Mouse (Mus musculus) spleen, postnatal 14 days (tissue): Measurements from ENCODE around the gene Cers1.

Experiments
- DNase-seq, 2 experiments: peaks; one replicate each; pipeline ENCODE4 v3.0.0; 2021 to 2022; ENCODE audit warnings: low spot score in 2 of 2

Gene Cers1

DNA sequence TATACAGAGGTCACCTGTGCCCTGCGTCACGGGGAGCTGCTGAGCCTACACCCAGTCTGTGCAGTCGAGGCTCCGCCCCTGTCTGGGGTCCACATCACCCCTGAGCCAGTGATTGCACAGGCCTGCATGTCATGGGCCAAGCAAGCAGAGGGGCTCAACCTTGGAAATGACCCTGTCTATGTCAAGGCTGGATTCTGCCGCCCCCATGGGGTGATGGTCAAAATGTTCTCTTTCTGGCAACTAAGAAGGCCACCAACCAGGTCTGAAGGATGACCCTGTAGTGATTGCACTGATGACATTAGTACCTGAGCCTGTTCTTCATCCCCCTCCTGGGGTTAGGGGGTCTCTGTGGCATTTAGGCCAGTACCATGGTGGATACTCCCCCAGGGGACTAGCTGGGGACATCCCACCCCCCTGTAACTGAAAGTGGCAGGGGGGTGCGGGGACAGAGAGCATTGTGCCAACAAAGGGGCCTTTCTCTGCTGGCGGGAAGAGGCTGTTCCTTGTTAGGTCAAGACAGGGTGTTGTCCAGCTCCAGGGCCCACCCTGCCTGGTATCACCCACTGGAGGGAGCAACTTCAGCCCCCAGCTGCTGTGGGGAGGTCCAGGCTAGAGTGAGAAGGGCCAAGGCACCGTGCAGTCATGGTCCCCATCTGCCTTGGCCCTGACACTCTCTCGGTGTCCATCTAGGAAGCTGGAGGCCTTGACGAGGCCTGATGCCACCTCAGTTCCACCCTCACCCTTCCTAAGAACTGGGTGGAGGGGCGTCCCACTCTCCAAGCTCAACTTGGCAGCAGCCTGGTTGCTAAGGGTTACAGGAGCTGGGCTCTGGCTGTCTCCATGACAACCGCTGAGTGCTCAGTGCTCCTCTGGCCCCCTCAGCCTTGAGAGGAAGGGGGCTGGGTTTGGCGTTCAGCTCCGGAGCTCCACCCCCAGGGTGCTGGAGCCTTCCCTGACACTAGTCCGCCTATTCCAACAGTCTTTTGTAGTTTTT is 1.2 kb downstream of the Cers1 start:
- no peak for DNase-seq

DNA sequence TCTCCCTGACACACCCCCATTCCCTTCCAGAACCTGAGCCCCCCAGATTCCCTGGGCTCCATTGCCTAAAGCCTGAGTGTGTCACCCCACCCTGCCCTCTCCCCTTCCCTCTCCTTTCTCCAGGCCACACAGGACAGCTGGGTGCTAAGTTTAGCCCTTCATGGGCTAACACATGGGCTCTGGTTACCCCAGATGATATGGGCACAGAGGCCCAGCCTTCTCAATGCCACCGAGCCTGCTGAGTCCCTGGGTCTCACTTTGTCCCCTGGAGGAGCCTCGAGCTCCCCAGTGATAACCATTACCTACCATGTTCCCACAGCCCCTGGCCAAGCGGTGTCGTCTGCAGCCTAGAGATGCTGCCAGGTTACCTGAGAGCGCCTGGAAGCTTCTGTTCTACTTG is 2.3 kb downstream of the Cers1 start:
- DNase-seq = no peak

DNA sequence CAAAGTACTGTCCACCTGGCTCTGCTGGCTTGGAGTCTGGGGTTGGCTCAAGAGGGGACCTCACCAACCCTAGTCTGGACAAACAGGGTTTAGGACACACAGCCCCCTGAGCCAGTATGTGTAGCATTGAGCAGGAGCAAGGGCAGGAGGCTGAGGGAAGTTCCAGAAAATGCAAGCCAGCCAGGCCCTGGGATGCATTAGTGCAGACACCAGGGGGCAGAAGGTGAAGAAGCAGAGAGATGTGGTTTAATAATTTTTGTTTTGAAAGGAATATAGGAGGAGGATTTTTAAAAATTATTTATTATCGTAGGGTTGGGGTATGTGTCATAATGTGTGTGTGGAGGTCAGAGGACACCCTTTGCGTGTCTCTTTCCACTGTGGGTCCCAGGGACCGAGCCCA is 8.1 kb downstream of the Cers1 start:
- no peak for DNase-seq

DNA sequence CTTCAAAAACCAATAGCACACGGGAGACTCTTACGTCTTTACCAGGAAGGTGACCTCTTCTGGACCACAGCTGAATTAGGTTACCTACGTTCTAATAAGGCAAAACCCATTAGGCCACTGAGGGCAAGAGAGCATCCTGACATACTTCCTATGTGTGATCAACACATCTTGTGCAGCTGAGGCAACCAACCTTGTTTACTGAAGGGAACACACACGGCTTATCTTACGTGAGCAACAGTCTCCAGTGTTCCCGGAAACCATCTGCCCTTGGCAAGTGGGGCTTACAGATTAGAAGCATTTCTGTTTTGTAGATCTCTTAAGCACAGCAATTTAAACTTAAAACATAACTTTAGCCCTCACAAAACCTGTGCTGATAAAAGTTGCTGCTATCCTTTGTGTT is 11.9 kb downstream of the Cers1 start:
- no peak for DNase-seq

DNA sequence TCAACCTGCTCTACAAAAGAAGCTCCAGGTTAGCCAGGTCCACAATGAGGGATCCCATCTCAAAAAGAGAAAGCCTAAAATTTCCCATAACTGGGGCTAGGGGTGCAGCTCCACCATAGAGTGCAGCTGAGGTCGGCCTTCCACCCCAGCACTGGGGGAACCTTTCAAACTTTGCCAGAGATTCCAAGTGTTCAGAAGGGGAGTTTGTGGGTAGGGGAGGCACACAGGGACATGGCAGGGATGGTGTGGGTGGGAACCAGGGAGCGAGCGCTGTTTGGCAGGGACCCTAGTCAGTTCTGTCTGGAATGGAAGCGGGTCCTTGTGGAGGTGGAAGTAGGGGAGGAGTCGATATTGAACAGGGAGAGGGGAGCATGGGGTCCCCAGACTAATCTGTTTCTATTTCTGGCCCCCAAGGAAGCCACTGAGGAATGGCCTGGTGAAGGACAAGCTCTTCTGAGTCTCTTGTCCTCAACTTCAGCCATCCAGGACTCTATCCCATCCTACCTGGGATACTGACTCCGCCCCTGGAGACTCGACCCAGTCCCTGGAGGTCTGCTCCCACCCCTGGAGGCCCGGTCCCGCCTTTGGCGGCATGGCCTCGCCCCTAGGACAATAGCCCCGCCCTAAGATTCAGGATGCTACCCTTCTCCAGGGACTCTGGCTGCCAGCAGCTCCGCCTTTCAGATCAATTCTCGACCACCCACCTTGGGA is 13.7 kb downstream of the Cers1 start, which contains the start of gene Gdf1:
Gene Gdf1, plus strand, starts transcription at position 694 of the 711 bp plus-strand sequence.
- DNase-seq = no peak

DNA sequence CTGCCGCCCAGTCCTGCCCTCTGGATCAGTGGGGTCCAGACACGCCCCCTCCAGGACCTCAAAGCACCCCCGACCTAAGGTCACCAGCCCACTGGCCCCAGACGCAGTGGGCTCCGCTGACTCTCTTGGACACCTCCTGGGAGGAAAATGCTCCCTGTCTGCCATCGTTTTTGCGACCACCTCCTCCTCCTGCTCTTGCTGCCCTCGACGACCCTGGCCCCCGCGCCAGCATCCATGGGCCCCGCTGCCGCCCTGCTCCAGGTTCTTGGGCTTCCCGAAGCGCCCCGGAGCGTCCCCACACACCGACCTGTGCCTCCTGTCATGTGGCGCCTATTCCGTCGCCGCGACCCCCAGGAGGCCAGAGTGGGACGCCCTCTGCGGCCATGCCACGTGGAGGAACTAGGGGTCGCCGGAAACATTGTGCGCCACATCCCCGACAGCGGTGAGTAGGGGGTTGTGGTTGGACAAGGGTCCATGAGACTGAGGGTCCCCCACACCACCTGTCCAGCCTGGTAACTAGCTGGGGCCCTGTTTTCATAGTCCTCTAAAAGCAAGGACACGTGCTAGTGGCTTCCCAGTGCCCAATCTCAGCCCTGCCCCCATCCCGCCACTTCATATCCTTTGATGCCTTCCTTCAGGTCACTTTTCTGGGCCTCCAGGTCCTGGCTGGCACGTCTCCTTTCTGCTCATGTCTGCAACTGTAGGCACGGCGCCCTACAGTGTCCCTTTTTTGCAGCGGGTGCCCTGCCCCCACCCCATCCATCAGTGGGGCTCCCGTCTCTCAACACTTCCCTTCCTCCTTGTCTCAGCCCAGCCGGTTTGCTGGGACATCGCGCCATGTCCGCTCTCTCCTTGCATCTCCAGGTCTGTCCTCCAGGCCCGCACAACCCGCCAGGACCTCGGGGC is 14.5 kb downstream of the Cers1 start:
- no peak for DNase-seq

DNA sequence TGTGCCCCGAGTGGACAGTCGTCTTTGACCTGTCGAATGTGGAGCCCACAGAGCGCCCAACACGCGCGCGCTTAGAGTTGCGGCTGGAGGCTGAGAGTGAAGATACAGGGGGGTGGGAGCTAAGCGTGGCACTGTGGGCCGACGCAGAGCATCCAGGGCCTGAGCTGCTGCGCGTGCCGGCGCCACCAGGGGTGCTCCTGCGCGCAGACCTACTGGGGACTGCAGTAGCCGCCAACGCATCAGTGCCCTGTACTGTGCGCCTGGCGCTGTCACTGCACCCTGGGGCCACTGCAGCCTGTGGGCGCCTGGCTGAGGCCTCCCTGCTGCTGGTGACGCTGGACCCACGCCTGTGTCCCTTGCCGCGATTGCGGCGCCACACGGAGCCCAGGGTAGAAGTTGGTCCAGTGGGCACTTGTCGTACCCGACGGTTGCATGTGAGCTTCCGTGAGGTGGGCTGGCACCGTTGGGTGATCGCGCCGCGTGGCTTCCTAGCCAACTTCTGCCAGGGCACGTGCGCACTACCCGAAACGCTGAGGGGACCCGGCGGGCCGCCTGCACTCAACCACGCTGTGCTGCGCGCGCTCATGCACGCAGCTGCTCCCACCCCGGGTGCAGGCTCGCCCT is 15.3 kb downstream of the Cers1 start:
- no peak for DNase-seq

DNA sequence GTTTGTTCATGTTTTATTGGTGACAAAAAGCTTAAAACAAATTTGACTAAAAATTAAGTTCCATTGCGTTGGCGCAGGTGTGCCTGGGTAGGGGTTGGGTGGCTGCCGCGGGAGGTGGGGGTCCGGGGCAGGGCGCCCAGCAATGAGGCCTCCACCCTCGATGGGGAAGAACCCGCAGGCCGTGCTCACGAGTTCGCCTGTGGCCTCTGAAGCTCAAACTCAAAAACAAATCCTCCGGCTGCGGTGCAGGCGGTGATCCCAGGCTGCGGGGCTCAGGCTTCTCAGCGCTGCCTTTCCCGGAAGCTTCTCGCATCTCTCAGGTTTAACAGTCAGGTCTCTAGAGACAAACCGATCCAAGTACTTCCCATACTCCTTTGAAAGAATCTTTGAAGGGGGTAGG is 16.0 kb downstream of the Cers1 start:
- DNase-seq = no peak

DNA sequence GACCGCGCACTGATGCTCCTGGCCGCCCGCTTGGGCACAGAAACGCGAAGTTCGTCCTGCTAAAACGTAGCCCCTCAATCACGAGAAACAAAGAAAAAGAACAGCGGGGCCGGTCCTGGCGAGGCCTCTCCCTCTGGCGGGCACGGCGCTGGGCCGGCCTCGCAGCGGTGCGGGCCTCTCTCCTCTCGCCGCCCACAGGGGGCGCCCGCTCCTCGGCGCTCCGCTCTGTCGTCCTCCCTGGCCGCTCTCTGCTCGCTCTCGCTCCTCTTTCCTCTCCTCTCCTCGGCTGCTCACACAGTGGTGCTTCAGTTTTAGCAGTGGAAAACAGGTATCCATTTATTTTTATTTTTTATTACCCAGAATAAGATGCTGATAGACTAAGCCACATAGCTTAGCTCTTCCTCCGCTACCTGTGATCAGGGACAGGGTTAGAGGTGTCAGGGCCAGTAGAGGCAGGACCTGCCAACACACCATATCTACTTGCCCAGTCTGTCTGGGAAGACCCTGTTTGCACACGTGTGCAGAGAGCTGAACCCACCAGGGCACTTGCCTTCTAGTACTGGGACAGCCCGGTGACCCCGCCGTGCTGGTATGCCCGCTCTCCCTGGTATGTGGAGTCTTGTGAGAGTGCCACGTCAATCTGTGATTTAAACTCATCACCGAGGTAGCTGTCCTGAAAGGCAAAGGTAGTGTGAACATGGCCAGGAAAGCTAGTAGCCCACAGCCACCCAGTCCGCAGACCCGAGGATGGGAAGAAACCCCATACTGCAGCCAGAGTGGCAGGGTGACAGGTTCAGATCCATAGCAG is 16.7 kb downstream of the Cers1 start:
- no peak for DNase-seq

DNA sequence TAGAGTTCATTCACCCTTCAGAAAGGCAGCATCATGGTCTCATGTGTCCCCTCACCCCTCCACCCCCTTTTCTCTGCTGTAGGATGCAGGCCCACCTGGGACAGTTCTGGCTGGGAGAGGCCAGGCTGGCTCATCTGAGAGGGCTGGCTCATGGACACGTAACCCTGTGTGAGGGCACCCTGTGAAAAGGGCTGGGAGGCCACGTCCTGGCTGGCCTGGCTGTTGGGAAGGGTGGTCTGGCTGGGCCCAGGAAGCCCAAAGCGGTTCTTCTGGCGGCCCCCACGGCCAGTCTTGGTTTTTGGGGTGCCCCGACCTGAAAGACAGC is 17.3 kb downstream of the Cers1 start:
- no peak for DNase-seq

DNA sequence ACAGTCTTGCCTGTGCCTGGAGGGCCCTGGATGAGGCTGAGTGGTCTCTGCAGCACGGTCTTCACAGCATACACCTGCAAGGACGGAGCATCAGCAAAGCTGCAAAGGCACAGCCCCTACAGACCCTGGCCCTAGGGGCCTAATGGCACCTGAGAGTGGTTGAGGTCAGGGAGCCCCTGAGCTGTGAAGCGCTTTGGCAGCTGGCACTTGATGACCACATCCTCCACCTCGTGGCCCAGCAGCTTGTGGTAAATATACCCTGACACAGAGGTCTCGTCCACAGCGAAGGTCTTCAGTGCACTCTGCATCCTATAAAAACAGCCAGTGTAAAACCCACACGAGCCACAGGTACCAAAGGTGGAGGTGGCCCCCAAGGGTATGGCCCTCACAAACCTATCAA is 23.4 kb downstream of the Cers1 start:
- DNase-seq = no peak

DNA sequence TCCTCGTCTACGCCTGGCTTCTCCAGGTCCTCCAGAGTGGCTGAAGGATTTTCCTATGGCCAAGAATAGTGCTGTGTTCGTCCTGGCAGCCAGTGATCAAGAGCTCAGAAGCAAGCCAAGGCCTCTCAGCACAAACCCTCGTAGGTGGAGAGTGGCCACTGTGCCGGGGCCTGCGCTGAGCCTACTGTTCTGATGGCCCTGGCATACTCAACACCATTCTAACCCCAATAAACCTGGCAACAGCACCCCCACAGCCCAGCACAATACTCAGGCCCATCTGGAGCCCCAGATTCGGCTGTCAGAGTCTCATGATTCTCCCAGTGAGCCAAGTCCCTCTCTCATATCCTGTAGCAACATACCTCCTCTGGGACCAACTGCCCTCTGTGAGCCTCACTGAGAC is 25.1 kb downstream of the Cers1 start:
- no peak for DNase-seq

DNA sequence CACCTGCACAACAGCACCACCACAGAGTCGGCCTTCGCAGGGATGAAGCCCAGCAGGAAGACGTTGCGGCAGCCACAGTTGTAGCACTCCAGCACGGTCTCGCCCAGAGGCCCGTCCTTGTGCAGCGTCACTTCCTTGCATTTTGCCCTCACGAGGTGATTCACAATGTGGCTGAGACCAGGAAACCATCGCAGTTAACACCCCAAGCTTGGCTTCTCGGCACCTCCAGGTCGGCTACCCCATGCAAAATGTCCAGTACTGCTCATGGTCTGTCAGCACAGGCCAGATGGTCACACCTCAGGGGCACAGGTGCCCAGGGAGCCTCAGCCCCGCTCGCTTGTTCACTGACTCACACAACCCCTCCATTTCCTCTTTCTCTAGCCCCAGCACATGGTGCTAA is 26.4 kb downstream of the Cers1 start:
- no peak for DNase-seq

DNA sequence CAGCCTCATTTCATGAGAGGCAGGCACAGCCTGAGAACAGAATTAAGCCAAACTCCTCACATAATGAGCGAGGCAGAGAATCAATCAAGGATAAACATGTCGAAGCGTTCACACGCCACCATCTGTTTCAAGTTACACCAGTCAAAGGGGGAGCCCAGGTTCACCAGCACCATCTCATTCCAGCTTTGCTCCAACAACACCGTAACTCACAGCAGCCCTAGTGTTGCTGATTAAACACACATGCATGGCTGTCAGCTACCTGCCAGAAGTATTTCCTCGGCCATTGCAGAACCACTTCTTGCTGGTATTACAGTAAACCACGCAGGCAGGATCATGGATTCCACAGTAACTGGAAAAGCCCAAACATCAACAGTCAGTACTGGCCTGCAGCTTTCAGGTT is 27.5 kb downstream of the Cers1 start:
- no peak for DNase-seq

DNA sequence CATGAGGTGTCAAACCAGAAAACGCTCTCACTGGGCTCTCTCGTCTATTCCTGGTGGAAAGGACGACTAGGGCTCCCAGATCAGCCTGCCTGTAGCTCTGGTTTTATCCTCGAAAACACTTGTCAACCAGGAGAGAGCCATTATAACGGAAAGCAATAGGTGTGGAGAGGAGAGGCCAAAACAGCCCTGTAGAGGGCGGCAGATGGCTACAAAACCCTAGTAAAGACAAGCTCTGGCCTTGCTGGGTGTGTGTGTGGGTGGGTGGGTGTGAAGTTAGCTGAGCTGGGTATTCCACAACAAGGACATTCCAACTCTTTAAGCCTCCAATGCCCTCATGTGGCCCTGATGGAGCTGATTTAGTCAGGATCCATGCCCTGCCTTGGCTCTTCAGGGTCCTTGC is 28.1 kb downstream of the Cers1 start:
- peak in 1 of 2 experiments; percentile 34 for DNase-seq

DNA sequence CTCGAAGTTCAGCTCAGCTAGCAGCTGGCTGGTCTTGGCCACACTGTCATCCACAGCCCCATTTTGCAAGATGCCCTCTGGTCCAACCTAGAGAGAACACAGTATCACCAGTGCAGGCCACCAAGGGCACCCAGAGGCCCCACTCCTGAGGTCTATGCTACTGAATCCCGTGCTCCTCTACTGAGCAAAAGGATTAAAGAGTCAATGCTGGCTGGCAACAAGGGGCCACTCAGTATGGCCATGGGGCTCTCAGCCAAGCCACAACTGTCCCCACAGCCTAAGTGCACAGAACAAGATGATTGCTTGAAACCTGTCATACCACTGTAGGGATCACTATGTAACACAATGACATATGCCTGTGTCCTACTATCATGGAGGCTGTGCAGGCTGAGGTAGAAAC is 28.7 kb downstream of the Cers1 start:
- DNase-seq = no peak

DNA sequence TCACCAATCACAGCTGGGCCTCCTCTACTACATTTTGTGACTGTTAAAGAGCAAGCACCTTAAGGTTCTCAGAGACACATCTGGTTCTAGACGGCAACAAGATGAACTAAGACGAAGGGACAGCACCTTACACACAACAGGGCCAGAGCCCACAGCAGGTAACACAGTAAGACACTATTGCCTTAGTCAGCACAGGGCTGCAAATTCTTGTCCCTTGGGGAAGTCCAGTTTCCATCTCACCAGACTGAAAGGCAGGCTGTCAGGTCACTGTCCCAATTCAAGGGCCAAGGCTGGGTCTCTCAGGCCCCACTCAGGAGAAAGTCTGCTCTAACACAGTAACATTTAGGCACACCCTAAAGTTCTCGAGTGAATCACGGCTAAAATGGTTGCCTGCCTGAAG is 31.9 kb downstream of the Cers1 start:
- DNase-seq = no peak

DNA sequence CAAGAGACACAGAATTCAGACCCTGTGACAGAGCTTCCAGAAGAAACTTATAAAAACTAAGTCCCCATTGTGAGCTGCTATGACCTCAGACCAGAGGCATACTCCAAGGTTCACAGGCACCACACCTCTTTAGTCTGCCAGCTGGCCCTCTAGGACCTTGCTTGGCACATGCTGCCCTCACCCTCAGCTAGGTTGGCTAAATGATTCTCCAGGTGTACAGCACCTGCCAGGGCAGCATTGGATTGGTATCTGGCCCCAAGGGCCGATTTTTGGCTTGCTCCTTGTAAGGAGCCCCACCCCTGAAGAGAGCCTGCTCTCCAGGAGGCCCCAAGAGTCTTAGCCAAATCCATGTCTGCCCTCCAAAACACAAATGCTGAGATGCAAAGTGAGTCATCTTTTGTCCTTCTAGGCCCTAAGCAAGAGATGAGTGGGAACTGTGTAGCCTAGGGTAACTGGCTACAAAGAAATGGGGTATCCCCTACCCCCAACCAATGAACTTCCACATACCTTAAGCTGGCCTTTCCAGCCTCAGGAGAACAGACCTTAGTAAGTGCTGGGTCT is 32.4 kb downstream of the Cers1 start:
- DNase-seq = no peak

DNA sequence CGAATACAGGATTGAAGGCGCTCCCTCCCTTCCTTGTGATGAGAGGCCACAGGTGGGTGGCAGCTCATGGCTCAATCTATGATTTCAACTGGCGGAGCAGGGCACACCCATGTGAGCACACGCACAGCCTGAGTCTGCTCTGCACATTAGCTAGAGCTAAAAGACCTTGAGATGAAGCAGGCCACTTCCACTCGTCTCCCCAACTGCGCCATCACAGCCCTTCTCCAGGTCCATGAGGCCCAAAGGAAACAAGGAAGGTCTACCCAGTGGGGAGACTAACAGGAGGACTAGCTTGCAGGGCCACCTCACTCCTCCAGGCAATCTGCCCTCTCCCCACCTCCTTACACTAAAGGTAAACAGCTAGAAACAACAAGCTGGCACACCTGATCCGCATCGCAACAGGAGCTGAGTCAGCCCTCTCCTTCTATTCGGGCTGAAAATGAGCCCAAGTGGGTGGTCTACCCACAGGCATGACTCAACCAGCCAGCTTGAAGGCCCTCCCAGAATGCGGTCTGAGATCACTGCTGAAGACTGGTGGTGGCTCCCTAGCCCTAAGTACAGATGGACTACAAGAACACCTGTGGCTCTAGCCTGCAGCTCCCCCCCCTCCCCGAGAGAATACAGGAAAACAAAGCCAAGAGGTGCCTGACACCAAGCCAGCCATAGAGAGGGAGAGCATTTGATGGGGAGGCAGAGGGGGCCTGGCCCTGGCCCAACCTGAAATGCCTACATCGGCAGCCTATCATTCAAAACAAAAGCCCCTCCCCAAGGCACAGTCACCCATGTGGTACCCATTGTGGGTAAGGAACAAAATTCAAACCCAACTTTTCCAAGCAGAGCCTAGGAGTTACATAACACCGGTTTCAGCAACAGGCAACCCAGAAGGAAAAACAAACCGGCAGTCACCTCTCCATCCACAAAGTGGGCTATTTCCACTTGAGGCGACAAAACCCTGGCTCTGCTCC is 35.7 kb downstream of the Cers1 start:
- no peak for DNase-seq
